Mouse (Mus musculus) lung, postnatal 10 days (tissue): ENCODE results near the gene Nova2.

ENCODE experiments used
- DNase-seq: peaks from one replicate; pipeline ENCODE4 v3.0.0; 2021

The Nova2 gene

DNA sequence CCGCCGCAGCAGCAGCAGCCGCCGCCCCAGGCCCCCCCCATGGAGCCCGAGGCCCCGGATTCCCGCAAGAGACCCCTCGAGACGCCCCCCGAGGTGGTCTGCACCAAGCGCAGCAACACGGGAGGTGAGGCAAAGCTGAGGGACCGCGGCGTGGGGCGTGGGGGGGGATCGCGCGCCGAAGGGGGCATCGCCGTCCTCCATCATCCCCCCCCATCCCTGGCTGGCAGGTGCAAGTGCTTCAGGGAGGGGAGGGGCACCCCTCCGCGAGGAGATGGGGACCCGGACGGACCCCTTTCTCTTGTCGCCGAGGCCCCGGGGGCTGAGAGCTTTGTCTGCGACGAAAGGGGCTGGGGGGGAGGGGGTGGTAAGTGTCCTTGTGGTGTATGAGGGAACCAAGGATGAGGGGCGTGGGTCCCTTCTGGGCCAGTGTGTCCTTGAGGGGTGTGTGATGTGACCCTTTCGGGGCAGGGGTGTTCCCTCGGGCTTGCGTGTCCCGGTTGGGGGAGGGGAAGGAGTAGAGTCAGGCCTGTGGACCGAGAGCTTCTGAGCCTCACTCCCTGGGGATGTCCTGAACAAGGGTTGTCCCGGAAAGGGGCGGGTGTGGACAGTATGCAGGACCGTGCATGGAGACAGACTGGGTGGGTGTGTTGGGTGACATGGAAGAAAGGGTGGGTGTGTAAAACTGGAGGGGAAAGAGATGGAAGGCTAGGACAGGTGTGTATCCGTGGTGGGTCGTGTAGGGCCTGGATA is 528 bp downstream of the Nova2 start:
- peak; percentile 70 for DNase-seq

DNA sequence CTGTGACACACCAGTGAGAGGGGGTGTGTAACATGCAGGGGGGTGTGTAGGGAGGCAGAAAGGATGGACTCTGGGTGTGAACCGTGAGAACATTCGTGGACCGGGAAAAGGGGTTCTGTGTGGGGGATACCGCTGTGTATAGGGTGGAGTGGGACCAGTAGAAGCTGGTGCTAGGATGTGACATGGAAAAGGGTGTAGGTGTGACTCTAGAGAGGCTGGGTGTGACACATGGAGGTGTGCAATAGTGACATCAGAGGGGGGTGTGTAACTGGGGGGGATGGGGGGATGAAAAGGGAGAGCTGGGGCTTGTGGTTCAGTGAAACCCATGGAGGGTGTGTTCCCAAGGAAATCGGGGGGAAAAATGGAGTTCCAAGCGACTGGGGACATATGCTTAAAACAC is 1.2 kb downstream of the Nova2 start:
- no peak for DNase-seq

DNA sequence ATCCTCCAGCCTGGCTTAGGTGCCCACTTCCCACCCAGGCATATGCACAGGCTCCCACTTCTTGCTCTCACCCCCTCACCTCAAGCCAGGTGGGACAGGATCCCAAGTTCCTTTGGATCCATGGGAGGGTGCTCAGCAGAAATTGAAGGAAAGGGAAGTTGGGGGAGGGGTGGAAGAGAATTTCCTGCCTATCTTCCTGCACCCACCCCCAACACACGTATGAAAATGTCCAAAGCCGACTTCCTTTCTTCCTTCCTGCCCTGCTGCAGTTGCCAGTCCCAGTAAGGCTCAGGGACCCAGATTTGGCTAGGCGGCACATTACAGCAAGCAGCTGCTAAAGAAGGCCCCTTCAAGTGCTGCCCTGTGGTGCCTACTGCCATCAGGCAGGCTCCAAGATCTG is 2.1 kb downstream of the Nova2 start:
- peak; percentile 70 for DNase-seq

DNA sequence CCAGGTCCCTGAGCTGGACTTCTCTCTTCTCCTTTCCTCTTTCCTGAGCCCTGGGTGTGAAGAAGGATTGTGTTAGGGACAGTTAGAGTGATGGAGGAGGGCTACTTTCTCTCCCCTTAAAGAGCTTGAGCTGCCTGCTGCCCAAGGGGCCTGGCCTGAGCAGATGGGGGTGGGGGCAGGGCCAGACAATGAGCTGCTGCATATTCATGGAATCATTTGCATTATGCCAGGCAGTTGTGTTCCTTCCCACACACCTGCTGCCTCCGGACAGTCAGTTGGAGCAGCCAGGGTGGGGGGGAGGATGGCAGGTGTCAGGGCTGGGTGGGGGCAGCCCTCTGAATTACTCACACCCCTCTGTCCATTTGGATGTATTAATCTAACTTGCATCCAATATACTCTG is 16.7 kb downstream of the Nova2 start:
- no peak for DNase-seq

DNA sequence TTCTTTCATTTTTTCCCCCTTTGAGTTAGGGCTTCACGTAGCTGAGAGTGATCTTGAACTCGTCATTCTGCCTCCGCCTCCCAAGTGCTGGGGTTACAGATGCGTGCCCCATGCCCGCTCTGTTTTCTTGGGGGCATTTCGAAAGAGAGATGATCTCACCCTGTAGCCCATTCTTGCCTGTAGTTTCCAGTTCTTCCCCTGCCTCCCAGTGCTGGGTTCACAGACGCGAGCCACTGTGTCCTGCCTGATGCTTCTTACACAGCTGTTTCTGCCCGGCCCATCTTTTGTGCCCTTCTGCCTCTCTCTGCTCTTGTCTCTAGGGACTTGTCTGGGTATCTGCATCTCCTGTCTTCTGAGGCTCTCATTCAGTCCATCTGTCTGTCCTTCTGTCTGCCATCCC is 17.1 kb downstream of the Nova2 start:
- no peak for DNase-seq

DNA sequence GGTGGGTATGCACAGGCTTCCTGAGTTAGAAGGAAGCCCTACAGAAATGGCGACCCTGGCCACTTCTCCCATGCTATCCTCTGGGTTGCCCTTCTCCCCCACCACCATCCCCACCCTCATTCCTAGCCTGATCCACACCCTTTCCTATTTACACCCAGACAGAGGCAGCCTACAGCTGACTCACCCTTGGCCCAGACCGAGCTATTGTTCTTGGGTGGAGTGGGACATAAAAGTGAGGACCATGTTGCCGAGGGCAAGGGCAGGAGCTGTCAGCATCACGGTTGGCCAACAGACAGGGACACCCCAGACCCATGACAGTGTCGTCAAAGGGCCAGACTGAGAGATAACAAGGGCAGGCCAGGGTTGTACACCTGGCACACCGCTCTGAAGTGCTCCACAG is 22.5 kb downstream of the Nova2 start:
- DNase-seq: peak; percentile 83

DNA sequence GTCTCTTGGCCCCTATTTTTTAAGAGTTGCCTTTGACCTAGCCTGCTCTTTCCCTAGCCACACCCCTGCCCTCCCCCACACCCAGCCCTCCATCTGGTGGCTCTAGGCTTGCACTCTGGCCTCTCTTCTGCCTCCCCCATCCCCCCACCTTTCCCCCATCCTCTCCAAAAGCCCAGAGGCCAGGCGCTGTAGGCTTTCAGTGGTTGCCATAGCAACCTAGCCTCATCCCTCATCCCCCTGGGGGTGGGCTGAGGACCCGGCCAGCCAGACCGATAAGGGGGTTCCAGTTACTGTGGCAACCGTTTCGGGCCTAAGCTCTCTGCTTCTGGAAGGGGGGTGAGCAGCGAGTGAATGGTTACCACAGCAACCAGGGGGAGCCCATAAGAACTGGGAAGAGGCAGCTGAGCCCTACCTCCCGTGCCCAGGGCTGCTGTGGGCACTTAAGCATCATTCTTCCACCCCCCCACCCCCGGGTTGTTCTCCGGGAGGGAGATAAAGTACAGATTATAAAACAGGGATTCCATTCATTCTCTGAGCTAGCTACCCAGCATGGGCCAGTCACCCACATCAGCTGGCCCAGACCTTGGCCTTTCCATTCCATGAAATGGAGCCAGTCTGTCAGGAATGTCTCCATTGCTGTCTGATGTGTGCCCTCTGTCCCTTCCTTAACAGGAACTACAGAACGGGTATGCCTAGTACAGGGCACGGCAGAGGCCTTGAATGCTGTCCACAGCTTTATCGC is 24.3 kb downstream of the Nova2 start:
- no peak for DNase-seq

DNA sequence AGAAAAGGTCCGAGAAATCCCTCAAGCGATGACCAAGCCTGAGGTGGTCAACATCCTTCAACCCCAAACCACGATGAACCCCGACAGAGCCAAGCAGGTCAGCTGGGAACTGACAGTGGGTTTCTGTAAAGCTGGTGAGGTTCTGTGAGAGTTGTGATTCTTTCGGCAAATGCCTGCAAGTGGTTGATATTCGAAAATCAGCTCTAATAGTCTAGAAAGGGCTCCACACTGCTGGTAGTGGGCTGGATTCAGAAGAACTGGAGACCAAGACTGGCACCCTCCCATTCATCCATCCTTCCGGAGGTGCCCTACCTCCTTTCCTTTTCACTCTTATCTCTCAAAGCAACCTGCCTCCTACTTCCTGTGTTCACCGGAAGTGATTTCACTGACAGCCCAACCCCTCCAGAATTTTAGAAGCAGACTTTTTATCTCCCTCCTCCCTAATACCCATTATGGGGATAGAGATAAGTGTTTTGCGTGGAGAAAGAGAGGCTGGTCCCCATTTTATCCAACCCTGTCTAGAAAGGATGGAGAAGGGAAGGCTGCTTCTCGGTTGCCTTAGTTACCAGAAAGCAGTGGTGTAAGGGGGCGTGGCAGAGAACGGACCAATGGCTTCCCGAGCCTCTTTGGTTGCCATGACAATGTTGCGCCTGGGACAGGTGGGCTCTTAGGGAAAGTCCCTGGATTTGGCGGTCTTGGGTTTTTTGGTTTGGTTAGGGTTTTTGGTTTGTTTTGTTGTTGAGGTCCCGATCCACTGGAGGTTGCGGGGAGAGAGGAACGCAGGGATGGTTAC is 25.0 kb downstream of the Nova2 start:
- DNase-seq: no peak

DNA sequence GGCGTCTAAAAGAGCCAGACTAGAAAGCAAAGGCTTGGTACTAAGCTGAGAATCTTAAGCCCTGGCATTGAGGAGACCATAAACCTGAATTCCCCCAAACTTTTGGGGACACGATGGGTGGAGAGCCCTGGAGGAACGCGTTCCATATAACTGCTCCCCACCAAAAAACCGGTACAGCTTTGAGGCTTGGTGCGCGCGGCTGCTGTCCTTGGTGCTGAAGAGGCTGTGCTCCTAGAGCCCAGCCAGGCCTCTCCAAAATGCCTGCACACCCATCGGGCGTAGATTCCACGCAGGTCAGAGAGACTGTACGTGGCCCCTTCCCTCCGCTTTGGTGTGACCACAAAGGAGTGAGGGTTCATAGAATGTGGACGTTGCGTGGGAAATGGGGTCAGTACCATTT is 25.7 kb downstream of the Nova2 start:
- peak; percentile 57 for DNase-seq

DNA sequence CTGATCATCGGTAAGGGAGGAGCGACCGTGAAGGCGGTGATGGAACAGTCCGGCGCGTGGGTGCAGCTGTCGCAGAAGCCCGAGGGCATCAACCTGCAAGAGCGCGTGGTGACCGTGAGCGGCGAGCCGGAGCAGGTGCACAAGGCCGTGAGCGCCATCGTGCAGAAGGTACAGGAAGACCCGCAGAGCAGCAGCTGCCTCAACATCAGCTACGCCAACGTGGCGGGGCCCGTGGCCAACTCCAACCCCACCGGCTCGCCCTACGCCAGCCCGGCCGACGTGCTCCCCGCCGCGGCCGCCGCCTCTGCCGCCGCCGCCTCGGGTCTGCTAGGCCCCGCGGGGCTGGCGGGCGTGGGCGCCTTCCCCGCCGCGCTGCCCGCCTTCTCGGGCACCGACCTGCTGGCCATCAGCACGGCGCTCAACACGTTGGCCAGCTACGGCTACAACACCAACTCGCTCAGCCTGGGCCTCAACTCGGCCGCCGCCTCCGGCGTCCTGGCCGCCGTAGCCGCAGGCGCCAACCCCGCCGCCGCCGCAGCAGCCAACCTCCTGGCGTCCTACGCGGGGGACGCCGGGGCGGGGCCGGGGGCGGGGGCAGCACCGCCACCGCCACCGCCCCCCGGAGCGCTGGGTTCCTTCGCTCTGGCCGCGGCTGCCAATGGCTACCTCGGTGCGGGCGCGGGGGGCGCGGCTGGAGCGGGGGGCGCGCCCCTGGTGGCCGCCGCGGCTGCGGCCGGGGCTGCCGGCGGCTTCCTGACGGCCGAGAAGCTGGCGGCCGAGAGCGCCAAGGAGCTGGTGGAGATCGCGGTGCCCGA is 32.1 kb downstream of the Nova2 start:
- peak; percentile 63 for DNase-seq

DNA sequence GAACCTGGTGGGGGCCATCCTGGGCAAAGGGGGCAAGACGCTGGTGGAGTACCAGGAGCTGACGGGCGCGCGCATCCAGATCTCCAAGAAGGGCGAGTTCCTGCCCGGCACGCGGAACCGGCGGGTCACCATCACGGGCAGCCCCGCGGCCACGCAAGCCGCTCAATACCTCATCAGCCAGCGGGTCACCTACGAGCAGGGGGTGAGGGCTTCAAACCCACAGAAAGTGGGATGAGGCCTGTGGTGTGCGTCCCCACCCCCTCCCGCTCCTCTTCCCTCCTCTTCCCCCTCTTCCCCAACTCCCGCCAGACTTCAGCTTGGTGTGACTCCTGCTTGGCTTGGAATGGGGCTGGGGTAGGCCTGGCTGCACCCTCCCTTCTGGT is 32.7 kb downstream of the Nova2 start:
- no peak for DNase-seq

DNA sequence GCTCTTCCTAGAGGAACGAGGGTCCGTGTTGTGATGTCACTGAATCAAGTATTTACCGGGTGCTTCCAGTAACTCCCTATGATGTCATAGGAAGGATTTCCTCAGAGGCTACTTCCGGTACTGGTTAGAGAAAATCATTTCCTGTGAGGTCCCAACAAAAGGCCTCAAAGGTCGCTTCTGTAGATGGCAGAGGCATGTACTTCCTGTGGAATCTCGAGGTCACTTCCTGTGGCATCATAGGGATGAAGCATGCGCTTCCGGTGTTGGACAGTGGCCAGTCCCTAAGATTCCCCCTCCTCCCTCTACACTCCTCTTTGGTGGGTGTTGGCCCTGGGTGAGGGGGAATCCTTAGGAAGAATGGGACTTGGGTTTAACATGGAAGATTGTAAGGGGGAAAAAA is 33.8 kb downstream of the Nova2 start:
- DNase-seq: peak; percentile 66

DNA sequence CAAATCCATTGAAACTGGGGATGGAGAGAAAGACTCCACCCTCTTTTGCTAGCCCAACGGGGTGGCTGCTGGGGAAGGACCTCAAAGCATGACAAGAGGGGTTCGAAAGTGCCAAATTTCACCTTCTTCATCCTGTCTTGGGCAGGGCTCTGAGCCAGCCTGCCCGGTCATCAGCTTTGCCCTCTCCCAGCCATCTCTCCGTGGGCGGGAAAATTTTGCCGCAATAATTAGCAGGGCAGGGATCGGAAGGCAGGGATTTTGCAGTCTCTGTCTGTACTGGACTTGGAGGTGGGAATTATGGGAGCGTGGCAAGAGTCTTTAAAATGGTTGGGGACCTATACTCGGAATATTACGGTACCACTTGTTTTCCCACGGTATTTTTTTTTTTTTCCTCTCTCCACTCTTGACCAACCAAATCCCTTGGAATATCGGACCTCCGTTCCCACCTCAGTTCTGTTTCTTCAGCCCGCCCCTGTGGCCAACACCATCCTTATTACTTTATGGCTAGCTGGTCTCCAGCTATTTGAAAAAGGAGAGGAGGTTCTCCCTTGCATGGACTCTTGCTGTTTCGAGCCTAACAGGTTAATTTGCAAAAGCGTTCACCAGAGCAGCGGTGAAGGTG is 36.6 kb downstream of the Nova2 start:
- DNase-seq: no peak

DNA sequence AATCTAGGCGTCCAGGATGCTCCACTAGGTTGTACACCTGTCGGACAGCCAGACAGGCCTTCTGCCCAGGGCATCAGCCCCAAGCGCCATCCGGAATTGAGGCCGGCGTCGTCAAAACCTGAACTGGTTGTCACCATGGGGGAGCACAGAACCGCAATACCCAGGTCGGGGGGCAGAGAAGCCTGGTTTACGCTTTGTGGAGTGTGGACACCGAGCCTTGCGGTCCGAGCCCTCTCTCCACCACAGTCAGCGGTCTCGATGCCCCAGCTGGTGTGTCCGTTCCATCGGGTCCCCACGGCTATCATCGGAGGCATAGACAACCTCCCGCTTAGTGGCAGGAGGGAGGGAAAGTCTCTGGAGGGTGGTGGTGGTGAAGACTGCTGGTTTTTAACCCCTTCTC is 37.1 kb downstream of the Nova2 start:
- DNase-seq: no peak

DNA sequence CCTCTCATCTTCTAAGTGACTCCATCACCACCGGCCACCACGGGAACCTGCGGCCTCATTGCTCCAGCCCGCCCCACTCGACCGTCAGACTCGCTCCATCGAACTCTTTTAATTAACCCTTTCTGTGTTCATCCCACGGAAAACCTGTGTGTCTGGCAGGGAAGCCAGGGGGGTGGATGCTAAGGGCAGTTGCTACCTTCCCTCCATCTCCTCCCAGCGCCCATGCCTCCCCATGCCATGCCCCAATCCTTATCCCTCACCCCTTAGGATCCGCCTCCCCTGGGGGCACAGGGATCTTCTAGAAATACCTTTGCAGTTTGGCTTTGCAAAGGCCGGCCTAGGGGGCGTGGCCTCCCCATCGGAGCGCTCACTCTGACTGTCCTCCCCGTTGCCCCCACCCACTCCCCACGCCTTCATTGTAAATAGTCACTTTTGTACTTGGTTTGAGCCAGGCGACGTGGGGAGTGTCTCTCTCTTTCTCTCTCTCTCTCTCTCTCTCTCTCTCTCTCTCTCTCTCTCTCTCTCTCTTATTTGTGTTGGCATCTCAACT is 37.7 kb downstream of the Nova2 start:
- DNase-seq: no peak

DNA sequence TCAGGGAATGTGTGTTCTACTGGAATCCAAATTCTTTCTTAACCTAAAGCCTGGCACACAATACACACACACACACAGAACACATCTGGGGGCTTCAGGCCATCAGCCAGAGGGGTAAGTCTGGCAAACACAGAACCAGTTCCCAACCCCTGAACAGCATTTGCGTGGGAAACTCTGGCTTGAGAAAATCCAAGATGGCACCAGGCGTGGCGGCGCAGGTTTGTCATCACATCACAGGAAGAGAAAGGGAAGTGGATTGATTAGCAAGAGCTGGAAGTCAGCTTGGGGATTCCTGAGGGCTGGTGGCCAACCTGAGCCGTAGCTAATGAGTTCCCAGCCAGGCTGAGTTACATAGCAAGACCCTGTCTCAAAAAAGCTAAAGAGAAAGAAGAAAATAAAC is 39.6 kb downstream of the Nova2 start:
- no peak for DNase-seq

DNA sequence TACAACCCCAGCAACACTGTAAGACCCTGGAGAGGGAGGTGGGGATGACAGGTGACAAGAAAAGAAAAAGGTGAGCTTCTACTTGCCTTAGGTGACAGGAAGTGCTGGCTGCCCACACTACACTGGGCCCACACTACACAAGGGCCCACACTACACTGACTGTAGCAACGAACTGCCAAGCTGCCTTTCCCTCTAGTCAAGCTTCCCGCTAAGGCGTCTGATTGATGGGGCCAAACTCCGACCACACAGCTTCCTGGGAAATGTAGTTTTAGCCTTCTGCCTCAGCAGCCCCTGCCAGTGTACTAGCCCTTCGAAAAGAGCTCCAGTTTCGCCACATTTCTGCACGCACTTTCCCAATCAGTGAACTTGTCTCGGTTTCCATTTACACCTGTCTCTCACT is 41.9 kb downstream of the Nova2 start:
- peak; percentile 28 for DNase-seq

DNA sequence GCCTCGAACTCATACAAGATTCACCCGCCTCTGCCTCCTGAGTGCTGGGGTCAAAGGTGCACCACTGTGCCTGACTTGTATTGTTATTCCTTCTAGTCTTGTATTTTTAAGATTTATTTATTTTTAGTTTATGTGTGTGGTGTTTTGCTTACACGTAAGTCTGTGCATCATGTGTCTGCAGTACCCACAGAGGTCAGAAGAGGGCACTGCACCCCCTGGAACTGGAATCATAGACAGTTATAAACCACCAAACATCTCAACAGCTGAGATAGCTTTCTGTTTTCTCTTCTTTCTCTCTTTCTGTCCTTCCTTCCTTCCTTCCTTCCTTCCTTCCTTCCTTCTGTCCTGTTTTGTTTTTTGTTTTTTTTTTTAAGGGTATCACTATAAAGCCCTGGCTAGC is 45.3 kb downstream of the Nova2 start:
- DNase-seq: no peak

DNA sequence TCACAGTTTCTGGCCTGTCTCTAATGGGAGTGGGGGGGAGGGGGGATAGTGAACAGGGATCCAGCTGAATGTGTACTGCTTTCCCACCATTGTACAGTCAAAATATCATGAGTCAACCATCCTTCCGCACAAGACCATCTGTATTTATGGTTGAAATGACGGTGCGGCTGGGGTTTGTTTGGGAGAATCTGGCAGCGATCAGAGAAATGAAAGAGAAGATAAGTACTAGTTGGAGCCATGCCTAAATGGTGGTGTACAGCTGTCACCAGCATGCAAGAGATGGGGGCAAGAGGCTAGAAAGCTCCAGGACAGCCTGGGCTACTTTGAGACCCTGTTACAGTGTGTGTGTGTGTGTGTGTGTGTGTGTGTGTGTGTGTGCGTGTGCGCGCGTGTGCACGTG is 52.7 kb downstream of the Nova2 start:
- DNase-seq: no peak

DNA sequence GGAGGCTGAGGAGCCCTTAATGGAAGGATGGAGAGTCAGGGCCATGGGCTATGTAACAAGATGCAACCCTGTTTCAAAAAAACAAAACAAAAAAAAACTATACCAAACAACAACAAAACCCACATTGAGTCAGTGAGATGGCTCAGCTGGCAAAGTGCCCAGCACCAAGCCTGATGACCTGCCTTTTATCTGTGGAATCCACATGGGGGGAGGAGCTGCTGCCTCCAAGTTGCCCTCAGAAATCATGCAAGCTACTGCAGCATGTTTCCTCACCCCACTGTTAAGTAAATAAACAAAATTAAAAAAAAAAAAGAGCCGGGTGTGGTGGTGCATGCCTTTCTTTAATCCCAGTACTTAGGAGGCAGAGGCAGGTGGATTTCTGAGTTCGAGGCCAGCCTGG is 60.8 kb downstream of the Nova2 start:
- no peak for DNase-seq

DNA sequence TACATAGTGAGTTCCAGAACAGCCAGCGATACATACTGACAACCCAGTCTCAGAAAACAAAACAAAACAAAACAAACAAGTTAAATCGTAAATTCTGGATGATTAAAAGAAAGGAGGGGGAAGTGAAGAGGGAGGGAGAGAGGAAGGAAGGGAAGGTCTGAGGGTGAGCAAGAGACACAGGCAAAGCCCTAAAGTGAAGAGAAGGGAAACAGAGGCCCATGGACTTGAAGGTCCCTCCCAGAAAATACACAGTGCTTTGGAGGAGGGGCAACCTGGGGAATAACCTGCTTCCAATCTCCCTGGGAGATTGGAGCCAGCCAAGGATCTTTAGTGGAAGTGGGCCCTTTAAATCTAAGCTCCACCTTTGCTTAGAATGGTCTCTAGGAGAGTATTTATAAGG is 61.4 kb downstream of the Nova2 start, which contains the start of gene Nanos2:
TSS of gene Nanos2 (plus strand) at position 301 of the 400 bp plus-strand sequence.
- no peak for DNase-seq

DNA sequence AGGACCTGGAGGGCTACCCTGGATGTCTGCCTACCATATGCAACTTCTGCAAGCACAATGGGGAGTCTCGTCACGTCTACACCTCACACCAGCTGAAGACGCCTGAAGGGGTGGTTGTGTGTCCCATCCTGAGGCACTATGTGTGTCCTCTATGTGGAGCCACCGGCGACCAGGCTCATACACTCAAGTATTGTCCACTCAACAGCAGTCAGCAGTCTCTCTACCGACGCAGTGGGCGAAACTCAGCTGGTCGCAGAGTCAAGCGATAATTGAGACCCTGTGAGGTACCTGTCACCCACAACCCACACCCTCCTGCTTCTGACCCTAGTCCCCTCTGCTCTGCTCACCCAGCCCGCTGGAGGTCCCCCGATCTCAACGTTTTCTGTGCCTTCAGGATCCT is 62.1 kb downstream of the Nova2 start:
- no peak for DNase-seq
